Mouse (Mus musculus) brain, embryonic 18.5 days (tissue): Measurements from ENCODE around the gene Iqsec3.

ENCODE experiments used
- DNase-seq: peaks from one replicate; pipeline ENCODE4 v3.0.0-alpha.2; 2012; ENCODE audit warnings: low read depth, low spot score

The Iqsec3 gene

DNA sequence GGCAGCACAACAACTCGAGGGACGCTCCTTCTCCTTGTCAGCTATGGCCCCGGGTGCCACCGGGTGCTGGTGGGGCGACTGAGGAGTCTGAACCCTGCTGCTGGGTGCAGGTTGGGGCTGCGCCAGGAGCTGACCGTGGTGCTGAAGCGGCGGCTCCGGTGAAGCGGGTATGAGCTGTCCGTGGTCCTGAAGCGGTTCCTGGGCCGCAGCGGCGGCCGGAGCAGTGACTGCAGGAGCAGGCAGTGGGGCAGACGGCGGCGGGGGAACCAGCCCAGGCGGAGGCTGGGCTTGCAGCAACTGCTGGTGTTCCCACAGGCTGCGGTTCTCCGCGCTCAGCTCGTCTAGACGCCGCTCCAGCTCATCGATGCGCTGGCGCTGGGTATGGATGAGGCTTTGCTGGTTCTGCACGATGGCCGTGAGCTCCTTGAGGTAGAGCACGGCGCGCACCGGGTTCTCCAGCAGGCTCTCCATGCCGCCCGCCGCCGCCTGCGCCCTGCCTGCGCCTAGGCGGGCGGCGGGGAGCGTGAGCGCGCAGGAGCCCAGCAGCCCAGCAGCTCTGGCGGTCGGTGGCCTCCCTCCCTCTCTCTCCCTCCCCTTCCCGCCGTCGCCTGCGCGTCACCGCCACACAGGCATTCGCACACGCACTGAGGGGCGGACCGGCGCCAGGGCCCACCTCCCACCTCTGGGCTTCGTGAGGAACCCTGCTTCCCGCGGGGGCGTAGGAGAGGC, at the start of gene Iqsec3:
Iqsec3 (minus strand) TSS at position 586 of the 729 bp plus-strand sequence.
- DNase-seq = peak; percentile 78

- DNase-seq = no peak
Measured at GRCm38 (mm10) chr6:121522106-121522705, 48.7 kb upstream of the Iqsec3 start.

DNA sequence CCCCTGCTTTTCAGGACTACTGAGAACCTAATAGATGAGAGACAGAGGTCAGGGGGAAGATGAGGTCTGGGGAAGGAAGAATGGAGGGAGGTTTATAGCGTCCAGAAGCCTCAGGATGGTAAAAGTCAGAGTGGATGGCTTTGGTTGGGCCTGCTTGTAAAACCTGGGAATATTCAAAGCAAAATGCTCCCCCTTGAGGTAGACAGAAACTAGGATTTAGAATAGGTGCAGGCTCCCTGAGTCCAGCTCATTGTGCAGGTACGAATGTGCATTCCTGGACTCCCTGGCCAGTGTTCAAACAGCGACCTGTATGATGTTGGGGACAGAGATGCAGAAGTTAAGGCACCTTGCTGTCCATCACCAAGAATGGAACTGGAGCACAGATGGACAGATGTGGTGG, 47.6 kb upstream of the Iqsec3 start:
- DNase-seq = no peak

- no peak for DNase-seq
Measured at GRCm38 (mm10) chr6:121519896-121520295, 46.4 kb upstream of the Iqsec3 start.

GRCm38 (mm10) chr6:121519266-121519810, 45.9 kb upstream of the Iqsec3 start:
- no peak for DNase-seq

- no peak for DNase-seq
Measured at GRCm38 (mm10) chr6:121517726-121518125, 44.2 kb upstream of the Iqsec3 start.

DNA sequence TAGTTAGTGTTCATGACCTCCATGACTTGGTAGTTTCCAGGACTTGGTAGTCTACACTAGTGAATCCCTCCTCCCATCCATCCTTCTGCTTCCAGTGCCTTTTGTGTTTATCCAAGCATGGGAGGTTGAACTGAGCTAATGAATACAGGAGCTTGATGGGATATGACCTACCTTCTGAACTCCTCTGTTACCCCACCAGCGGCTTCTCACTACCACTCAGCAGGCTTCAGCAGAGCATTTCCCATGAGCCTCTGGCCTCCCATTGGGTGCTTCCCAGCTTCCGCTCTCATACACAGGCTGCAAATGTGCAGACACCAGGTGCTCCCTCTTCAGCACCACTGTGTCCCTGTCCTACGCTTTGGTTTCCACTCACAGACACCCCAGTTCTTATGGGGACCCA, 36.9 kb upstream of the Iqsec3 start:
- DNase-seq = no peak

GRCm38 (mm10) chr6:121509871-121510270, 36.4 kb upstream of the Iqsec3 start:
- DNase-seq = no peak

- no peak for DNase-seq
Measured at GRCm38 (mm10) chr6:121508266-121508665, 34.8 kb upstream of the Iqsec3 start.

DNA sequence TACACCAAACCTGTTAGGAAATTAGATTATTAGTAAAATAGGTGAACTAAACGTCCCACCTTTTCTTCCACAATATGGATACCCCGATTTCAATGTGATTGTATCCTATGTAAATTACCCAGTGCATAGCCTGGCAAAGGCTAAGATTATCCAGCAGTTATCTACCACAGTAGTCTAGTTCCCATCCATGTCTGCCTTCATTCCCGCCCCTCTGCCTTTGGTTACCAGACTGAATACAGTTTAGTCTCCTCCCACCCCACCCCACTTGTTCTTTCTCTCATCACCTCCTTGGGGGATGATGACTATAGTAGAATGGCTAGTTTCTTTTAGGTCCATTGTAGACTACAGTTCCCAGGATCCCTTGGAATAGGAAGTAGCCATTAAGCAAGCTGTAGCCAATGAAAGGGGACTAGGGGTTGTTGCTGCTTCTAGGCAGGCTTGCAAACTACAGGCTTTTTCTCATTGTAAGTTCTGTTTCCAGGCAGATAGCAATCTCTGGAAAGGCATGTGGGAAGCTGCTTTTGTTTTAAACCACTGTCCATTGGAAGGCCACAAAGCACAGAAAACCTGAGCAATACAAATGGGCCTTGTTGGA, 27.7 kb upstream of the Iqsec3 start:
- DNase-seq = no peak

- no peak for DNase-seq
Measured at GRCm38 (mm10) chr6:121499856-121500255, 26.4 kb upstream of the Iqsec3 start.

DNA sequence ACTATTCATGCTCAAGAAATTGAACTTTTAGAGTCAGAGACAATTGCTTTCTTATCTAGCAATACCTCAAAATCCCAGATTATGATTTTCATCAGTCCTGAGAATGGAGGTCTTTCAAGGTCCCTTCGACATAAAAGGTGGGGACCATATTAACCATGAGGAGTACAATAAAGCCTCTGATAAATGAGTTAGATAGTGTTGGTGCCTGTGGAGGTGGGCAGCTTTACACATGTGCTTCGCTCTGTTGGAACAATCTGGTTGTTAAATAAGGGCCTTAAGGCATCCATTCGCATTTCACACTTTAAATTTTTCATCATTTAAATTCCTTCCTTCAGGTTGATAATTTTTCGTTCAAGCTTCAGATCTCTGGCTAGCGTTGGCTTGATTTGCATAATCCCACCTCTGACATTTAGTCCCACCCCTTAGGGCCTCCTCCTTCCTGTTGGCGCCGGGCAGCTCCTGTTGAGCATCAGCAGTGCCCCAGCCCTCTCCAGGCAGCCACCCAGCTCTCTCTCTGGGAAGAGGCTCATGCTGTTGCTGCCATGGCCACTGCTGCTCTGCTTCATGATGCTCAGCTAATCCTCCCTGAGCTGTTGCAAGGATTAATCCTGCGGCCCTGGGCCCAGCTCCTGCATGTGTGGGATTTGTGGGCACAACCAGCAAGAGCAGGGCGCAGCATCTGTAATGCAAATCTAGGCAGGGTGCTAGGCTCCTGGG, 25.5 kb upstream of the Iqsec3 start:
- no peak for DNase-seq

GRCm38 (mm10) chr6:121495606-121496005, 22.1 kb upstream of the Iqsec3 start:
- no peak for DNase-seq

DNA sequence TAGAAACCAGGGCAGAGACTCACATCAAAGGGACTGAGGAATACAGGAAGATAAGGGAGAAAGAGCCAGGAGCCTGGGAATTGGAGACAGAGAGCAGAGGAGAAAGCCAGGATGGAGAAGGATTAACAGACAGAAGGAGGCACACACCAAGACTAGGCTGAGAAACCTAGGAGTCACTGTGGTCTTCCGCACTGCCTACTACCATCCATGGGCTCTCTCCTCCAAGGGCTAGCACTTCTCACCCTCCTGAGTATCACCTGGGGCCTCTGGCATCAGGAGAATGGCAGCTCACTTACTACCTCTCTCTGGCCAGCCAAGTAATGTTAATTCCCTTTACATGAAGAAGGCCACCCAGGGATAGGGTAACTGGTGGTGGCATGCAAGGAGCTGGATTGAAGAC, 21.5 kb upstream of the Iqsec3 start:
- DNase-seq = no peak

- DNase-seq = no peak
Measured at GRCm38 (mm10) chr6:121494319-121494718, 20.8 kb upstream of the Iqsec3 start.

DNA sequence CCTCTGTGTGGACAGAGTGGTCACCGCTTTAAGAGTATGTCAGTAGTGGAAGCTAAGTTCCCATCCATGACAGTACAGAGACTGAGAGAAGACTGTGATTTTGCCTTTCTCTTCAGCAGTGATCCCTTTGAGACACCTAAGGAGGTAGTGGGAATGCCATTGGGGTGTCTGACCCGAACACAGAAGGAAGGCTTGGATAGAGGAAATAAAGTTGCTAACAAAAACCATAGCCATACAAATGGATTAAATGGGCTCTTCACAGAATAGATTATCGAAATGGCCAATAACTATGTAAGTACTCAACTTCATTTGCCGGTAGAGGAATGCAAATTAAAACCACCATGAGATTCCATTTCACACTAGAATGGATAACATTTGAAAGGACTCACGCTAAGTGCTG, 17.9 kb upstream of the Iqsec3 start:
- DNase-seq = no peak

DNA sequence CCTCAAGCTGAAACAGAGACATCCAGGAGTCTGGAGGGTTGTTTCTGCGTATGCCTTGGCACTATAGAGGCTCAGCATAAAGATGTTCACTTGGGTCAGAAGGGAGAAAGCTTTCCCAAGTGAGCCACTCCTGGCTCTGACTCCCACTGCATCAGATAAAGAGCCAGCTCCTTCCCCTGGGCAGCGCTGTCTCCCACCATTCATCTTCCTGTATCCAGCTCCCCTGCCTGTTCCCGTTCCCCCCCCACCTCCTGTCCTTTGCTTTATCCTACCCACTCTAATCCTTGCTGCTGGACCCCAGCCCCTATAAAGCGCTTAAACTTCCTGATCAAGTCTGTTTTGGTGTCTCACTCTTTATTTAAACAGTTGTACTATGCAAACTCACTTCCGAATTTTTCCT, 1.2 kb downstream of the Iqsec3 start:
- DNase-seq = no peak

DNA sequence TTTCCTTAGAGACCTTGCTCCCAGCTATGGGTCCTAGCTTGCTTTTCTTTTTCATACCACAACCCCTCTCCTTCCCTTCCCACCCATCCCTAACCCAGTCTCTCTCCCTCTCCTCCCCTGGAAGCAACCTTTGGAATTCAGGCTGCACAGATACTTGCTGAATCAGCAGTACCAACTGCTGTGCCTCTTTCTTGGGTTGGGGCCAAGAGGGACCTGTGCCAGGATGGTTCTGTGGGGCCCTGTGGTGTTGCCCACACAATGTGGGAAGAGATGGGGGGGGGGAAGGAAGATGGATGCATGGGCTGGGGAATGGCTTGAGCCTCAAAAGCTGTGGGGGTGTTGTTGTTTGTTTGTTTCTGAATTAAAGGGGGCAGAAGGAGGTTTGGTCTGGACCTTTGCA, 5.2 kb downstream of the Iqsec3 start:
- DNase-seq = no peak

DNA sequence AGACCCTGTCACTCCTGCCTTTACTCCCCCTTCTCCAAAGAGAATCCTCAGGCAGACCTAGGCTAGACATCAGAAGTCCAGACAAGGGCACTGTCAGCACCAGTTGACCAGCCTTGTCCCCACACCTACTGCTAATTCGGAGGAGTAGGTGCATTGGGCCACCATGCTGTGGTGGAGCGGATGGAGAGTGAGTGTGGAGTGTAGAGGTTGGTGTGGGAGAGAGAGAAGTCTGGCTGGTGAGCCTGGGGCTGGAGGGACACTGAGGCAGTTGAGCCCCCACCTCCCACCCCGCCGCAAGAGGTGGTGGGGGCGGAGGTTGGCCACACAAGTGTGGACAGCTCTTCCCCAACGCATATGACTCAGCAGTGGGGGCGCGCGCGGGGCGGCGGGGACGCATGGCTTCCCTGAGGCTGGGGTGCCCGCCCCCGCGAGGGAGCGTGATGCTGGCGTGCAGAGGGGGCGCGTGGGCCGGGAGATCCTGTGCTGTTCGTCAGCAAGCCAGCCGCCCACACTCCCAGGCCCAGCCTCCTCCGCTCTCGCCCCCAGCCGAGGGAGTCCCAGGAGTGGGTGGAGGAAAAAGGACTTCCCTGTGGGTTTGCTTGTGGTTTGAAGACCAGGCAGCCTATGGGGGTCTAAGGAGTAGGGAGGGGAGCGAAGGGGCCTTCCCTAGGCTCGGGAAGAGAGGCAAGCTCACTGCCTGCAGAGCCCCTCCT, 10.7 kb downstream of the Iqsec3 start:
- DNase-seq = no peak

DNA sequence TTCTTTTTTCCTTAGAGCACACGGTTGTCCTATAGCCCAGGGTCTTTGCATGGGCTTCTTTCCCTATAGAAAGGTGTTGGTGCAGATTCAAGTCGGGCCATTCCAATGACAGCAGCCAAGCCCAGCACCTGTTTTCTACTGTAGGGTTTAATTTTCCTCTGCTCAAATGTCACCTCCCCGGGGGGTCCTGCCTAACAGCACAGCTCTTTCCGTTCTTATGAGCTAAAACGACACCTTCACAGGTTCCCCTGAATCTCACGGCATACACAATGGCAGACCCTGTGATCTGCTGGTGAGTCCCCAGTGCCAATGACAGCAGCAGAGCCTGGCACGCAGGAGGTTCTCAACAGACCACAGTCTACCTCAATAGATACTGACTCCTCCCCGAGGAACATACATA, 16.1 kb downstream of the Iqsec3 start:
- DNase-seq = no peak

GRCm38 (mm10) chr6:121456651-121457050, 16.8 kb downstream of the Iqsec3 start:
- DNase-seq = no peak
